Mouse (Mus musculus) kidney, adult 2 months (tissue): Measurements from ENCODE around the gene Dthd1.

ENCODE experiments used
- CTCF ChIP-seq: fragments of 200-500 bp; conservative IDR thresholded peaks from 2 replicates; pipeline ENCODE4 v1.5.1; 2011; ENCODE audit warnings: low read depth, mild to moderate bottlenecking, control low read depth, low read length, moderate library complexity, mixed read lengths; ENCODE audit not compliant: insufficient read depth, insufficient read length
- POLR2A ChIP-seq: fragments of 200-500 bp; IDR thresholded peaks from one replicate; pipeline ENCODE4 v1.6.1; 2011; ENCODE audit warnings: low read depth, low read length, control low read depth

GRCm38 (mm10) chr5:62820363-62821271 is 7.0 kb downstream of the Dthd1 start:
- TF ChIP-seq CTCF (no peak), POLR2A (no peak)
